Mouse (Mus musculus): ENCODE measurements around the gene Skap1. TPM values are rescaled to one million over a fixed set of nuclear protein-coding genes. Genes with fewer than 3 reads are reported as not detected.
A peak's percentile ranks its signal among the peaks of the same experiment; 100 is the strongest.

Skap1 gene
- polyA plus RNA-seq, 1 experiment from 2014 or later: 1.1 TPM

GRCm38 (mm10) chr11:96438787-96439186, 25.6 kb upstream of the Skap1 start:
- no peak for ATAC-seq (ENCODE audit: extremely low read depth, insufficient number of reproducible peaks, low FRiP score, low TSS enrichment)
- peaks cover 64% of the 10 kb centered on the region for H3K27me3 ChIP-seq (replicated peaks)
- 4% methylated on average over 7 of the region's 7 CpGs for WGBS
- no peaks in the 10 kb centered on the region for H3K4me1 ChIP-seq
- no peak overlapping the region for H3K27ac ChIP-seq (replicated peaks)
- no peak overlapping the region for H3K4me3 ChIP-seq
- no peak overlapping the region for H3K4me2 ChIP-seq
- no peaks in the 10 kb centered on the region for H3K36me3 ChIP-seq
- no peak overlapping the region for H3K9ac ChIP-seq
- H3K9me3 ChIP-seq: no peaks in the 10 kb centered on the region

GRCm38 (mm10) chr11:96441546-96442185, 22.7 kb upstream of the Skap1 start:
- no peak for ATAC-seq (ENCODE audit: extremely low read depth, insufficient number of reproducible peaks, low FRiP score, low TSS enrichment)
- H3K9ac ChIP-seq: no peak overlapping the region
- no peak overlapping the region for H3K27ac ChIP-seq (replicated peaks)
- H3K4me1 ChIP-seq: no peaks in the 10 kb centered on the region
- no peaks in the 10 kb centered on the region for H3K36me3 ChIP-seq
- no peaks in the 10 kb centered on the region for H3K9me3 ChIP-seq
- WGBS: 58% methylated on average over 12 of the region's 12 CpGs
- H3K27me3 ChIP-seq (replicated peaks): peaks cover 52% of the 10 kb centered on the region
- no peak overlapping the region for H3K4me2 ChIP-seq
- no peak overlapping the region for H3K4me3 ChIP-seq

GRCm38 (mm10) chr11:96442468-96442867, 21.9 kb upstream of the Skap1 start:
- no peak for ATAC-seq (ENCODE audit: extremely low read depth, insufficient number of reproducible peaks, low FRiP score, low TSS enrichment)
- no peak overlapping the region for H3K4me2 ChIP-seq
- H3K27me3 ChIP-seq (replicated peaks): peaks cover 45% of the 10 kb centered on the region
- no peak overlapping the region for H3K27ac ChIP-seq (replicated peaks)
- WGBS: 75% methylated on average over 5 of the region's 5 CpGs
- no peak overlapping the region for H3K9ac ChIP-seq
- H3K9me3 ChIP-seq: no peaks in the 10 kb centered on the region
- H3K36me3 ChIP-seq: no peaks in the 10 kb centered on the region
- no peaks in the 10 kb centered on the region for H3K4me1 ChIP-seq
- no peak overlapping the region for H3K4me3 ChIP-seq

- no peak overlapping the region for H3K4me2 ChIP-seq
- WGBS: 72% methylated on average over 24 of the region's 24 CpGs
- no peak for ATAC-seq (ENCODE audit: extremely low read depth, insufficient number of reproducible peaks, low FRiP score, low TSS enrichment)
Measured at GRCm38 (mm10) chr11:96447931-96448330, 16.5 kb upstream of the Skap1 start.

GRCm38 (mm10) chr11:96455111-96455510, 9.3 kb upstream of the Skap1 start:
- no peak overlapping the region for H3K27ac ChIP-seq (replicated peaks)
- no peak overlapping the region for H3K9ac ChIP-seq
- peaks cover 66% of the 10 kb centered on the region for H3K27me3 ChIP-seq (replicated peaks)
- no peaks in the 10 kb centered on the region for H3K36me3 ChIP-seq
- ATAC-seq (ENCODE audit: extremely low read depth, insufficient number of reproducible peaks, low FRiP score, low TSS enrichment): no peak
- H3K4me1 ChIP-seq: no peaks in the 10 kb centered on the region
- no peak overlapping the region for H3K4me2 ChIP-seq
- no peaks in the 10 kb centered on the region for H3K9me3 ChIP-seq
- no peak overlapping the region for H3K4me3 ChIP-seq
- 61% methylated on average over 5 of the region's 5 CpGs for WGBS

More at GRCm38 (mm10) chr11:96447931-96448330, 16.5 kb upstream of the Skap1 start:
- H3K9me3 ChIP-seq: no peaks in the 10 kb centered on the region
- no peak overlapping the region for H3K27ac ChIP-seq (replicated peaks)
- no peak overlapping the region for H3K9ac ChIP-seq
- no peaks in the 10 kb centered on the region for H3K4me1 ChIP-seq
- no peaks in the 10 kb centered on the region for H3K36me3 ChIP-seq
- H3K4me3 ChIP-seq: no peak overlapping the region
- H3K27me3 ChIP-seq (replicated peaks): peaks cover 44% of the 10 kb centered on the region

- H3K27me3 ChIP-seq (replicated peaks): peaks cover 65% of the 10 kb centered on the region
- H3K27ac ChIP-seq (replicated peaks): no peak overlapping the region
- WGBS: 83% methylated on average over 6 of the region's 6 CpGs
- no peak overlapping the region for H3K9ac ChIP-seq
- H3K4me2 ChIP-seq: no peak overlapping the region
- no peak overlapping the region for H3K4me3 ChIP-seq
- no peaks in the 10 kb centered on the region for H3K4me1 ChIP-seq
- no peak for ATAC-seq (ENCODE audit: extremely low read depth, insufficient number of reproducible peaks, low FRiP score, low TSS enrichment)
- H3K9me3 ChIP-seq: no peaks in the 10 kb centered on the region
- no peaks in the 10 kb centered on the region for H3K36me3 ChIP-seq
Measured at GRCm38 (mm10) chr11:96455699-96456326, 8.6 kb upstream of the Skap1 start.

GRCm38 (mm10) chr11:96456508-96457305, 7.7 kb upstream of the Skap1 start:
- Histone ChIP-seq H3K36me3 (no peaks in the 10 kb centered on the region), H3K4me2 (no peak overlapping the region), H3K27me3 (replicated peaks) (peaks cover 70% of the 10 kb centered on the region), H3K27ac (replicated peaks) (no peak overlapping the region), H3K9ac (no peak overlapping the region), H3K4me1 (peaks cover 3% of the 10 kb centered on the region), H3K4me3 (no peak overlapping the region), H3K9me3 (no peaks in the 10 kb centered on the region)
- WGBS: 40% methylated on average over 12 of the region's 12 CpGs
- ATAC-seq (ENCODE audit: extremely low read depth, insufficient number of reproducible peaks, low FRiP score, low TSS enrichment): no peak

- Histone ChIP-seq H3K36me3 (no peaks in the 10 kb centered on the region), H3K4me1 (peaks cover 24% of the 10 kb centered on the region), H3K27ac (replicated peaks) (no peak overlapping the region), H3K4me3 (no peak overlapping the region), H3K4me2 (peak overlapping the region; percentile 12; the same call in 1 of the 2 replicates), H3K9ac (no peak overlapping the region), H3K9me3 (no peaks in the 10 kb centered on the region), H3K27me3 (replicated peaks) (peaks cover 90% of the 10 kb centered on the region)
- 28% methylated on average over 4 of the region's 4 CpGs for WGBS
- no peak for ATAC-seq (ENCODE audit: extremely low read depth, insufficient number of reproducible peaks, low FRiP score, low TSS enrichment)
Measured at GRCm38 (mm10) chr11:96461766-96462165, 2.6 kb upstream of the Skap1 start.

- no peak overlapping the region for H3K4me3 ChIP-seq
- peaks cover 24% of the 10 kb centered on the region for H3K4me1 ChIP-seq
- H3K36me3 ChIP-seq: no peaks in the 10 kb centered on the region
- no peak overlapping the region for H3K9ac ChIP-seq
- no peak for ATAC-seq (ENCODE audit: extremely low read depth, insufficient number of reproducible peaks, low FRiP score, low TSS enrichment)
- 15% methylated on average over 9 of the region's 9 CpGs for WGBS
- no peak overlapping the region for H3K27ac ChIP-seq (replicated peaks)
- peaks cover 85% of the 10 kb centered on the region for H3K27me3 ChIP-seq (replicated peaks)
- H3K9me3 ChIP-seq: no peaks in the 10 kb centered on the region
- H3K4me2 ChIP-seq: peak overlapping the region; percentile 12; the same call in 1 of the 2 replicates
Measured at GRCm38 (mm10) chr11:96462191-96462752, 2.1 kb upstream of the Skap1 start.

GRCm38 (mm10) chr11:96464716-96465060, 295 bp downstream of the Skap1 start:
- Histone ChIP-seq H3K36me3 (no peaks in the 10 kb centered on the region), H3K27me3 (replicated peaks) (peaks cover 67% of the 10 kb centered on the region), H3K4me3 (peak overlapping the region; percentile 47), H3K9me3 (no peaks in the 10 kb centered on the region), H3K4me1 (peaks cover 30% of the 10 kb centered on the region), H3K9ac (peak overlapping the region; percentile 59), H3K4me2 (peak overlapping the region; percentile 75), H3K27ac (replicated peaks) (no peak overlapping the region)
- ATAC-seq (ENCODE audit: extremely low read depth, insufficient number of reproducible peaks, low FRiP score, low TSS enrichment): no peak
- WGBS: 25% methylated on average over 5 of the region's 5 CpGs

GRCm38 (mm10) chr11:96465426-96466056, 1.1 kb downstream of the Skap1 start:
- ATAC-seq (ENCODE audit: extremely low read depth, insufficient number of reproducible peaks, low FRiP score, low TSS enrichment): no peak
- Histone ChIP-seq H3K9me3 (no peaks in the 10 kb centered on the region), H3K36me3 (no peaks in the 10 kb centered on the region), H3K4me2 (peak overlapping the region; percentile 75), H3K4me1 (peaks cover 30% of the 10 kb centered on the region), H3K27me3 (replicated peaks) (peaks cover 63% of the 10 kb centered on the region), H3K9ac (no peak overlapping the region), H3K4me3 (no peak overlapping the region), H3K27ac (replicated peaks) (no peak overlapping the region)
- WGBS: 66% methylated on average over 10 of the region's 10 CpGs

Measured in heart, embryonic 13.5 days (tissue).